Mouse (Mus musculus) neural tube, embryonic 13.5 days (tissue): ENCODE data around the gene Spata7. TPM values are rescaled to one million over a fixed set of nuclear protein-coding genes. Genes with fewer than 3 reads are reported as not detected.
"Not testable (repeated sequence)": the region's sequence is repeated elsewhere in the genome, so short reads cannot be mapped to it uniquely, and the experiment has no call there.

Source experiments
- ATAC-seq: fragments of 200-750 bp; cut with Nextera tagmentation; 2 replicates; pipeline ENCODE4 v1.8.0; 2017; ENCODE audit warnings: low read depth, mild to moderate bottlenecking, moderate TSS enrichment, moderate library complexity
- H3K27ac ChIP-seq: fragments of 300-500 bp; sonication (generic); replicated peaks from 2 replicates; pipeline ENCODE4 v1.5.1; 2015; ENCODE audit warnings: moderate library complexity, mild to moderate bottlenecking, inconsistent platforms
- H3K27me3 ChIP-seq: fragments of 300-500 bp; sonication (generic); 2 replicates; pipeline ENCODE4 v1.6.1; 2015; ENCODE audit warnings: mild to moderate bottlenecking, inconsistent platforms
- H3K36me3 ChIP-seq: fragments of 300-500 bp; sonication (generic); 2 replicates; pipeline ENCODE4 v1.6.1; 2015; ENCODE audit warnings: mild to moderate bottlenecking, inconsistent platforms
- H3K4me1 ChIP-seq: fragments of 300-500 bp; sonication (generic); replicated peaks from 2 replicates; pipeline ENCODE4 v1.6.1; 2015; ENCODE audit warnings: inconsistent platforms
- H3K4me2 ChIP-seq: fragments of 300-500 bp; sonication (generic); 2 replicates; pipeline ENCODE4 v1.6.1; 2015; ENCODE audit warnings: inconsistent platforms, mild to moderate bottlenecking, moderate library complexity
- H3K4me3 ChIP-seq: fragments of 300-500 bp; sonication (generic); 2 replicates; pipeline ENCODE4 v1.5.1; 2015; ENCODE audit warnings: mild to moderate bottlenecking, inconsistent platforms
- H3K9ac ChIP-seq: fragments of 300-500 bp; sonication (generic); 2 replicates; pipeline ENCODE4 v1.6.1; 2015; ENCODE audit warnings: moderate library complexity, mild to moderate bottlenecking, inconsistent platforms
- H3K9me3 ChIP-seq: fragments of 300-500 bp; sonication (generic); 2 replicates; pipeline ENCODE4 v1.6.1; 2016; ENCODE audit warnings: inconsistent platforms
- WGBS: fragments of 180-500 bp; shearing (Covaris S2); methylation state at CpG from one replicate; pipeline ENCODE4 v1.1.7; 2015; 5-methylcytosine and 5-hydroxymethylcytosine counted together
- polyA plus RNA-seq: library from polyadenylated mRNA; unstranded; fragments of >200 nt; fragmentation: Nextera tagmentation; extraction: Ambion mirVana; gene quantifications from 2 replicates; pipeline ENCODE4 v1.2.1, GENCODE M21; 2015

Spata7 gene
- polyA plus RNA-seq, 1 experiment from 2014 or later = 27.6 TPM

DNA sequence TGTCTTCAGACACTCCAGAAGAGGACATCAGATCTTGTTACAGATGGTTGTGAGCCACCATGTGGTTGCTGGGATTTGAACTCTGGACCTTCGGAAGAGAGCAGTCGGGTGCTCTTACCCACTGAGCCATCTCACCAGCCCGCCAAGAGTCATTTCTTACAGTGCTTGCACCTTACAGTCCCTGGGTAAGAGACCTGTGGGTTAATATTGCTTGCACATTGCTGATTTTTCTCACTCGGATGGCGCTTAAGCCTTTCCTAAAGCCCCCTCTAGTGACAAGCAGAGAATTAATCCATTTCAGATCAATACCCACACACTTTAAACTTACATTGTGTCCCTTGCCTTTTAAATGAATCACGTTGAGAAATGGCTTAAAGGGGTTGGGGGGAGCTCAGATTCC is 7.0 kb upstream of the Spata7 start:
- not testable (repeated sequence) for H3K27ac ChIP-seq, H3K4me1 ChIP-seq, H3K9ac ChIP-seq, H3K4me3 ChIP-seq, H3K36me3 ChIP-seq, H3K9me3 ChIP-seq, H3K27me3 ChIP-seq, H3K4me2 ChIP-seq
- ATAC-seq = peak; percentile 56
- 36% methylated on average over 6 of the region's 6 CpGs for WGBS

- not testable (repeated sequence) for H3K4me3 ChIP-seq, H3K4me1 ChIP-seq, H3K27ac ChIP-seq, H3K9me3 ChIP-seq, H3K9ac ChIP-seq, H3K36me3 ChIP-seq, ATAC-seq, H3K27me3 ChIP-seq, H3K4me2 ChIP-seq
- 84% methylated on average over 10 of the region's 10 CpGs for WGBS
Measured at GRCm38 (mm10) chr12:98623266-98623665, 4.7 kb upstream of the Spata7 start.

GRCm38 (mm10) chr12:98628260-98628970 is 458 bp downstream of the Spata7 start:
- peaks cover 13% of the 10 kb centered on the region; the same call in 1 of the 2 replicates for H3K36me3 ChIP-seq
- H3K9ac ChIP-seq = peak overlapping the region; percentile 80
- peak; percentile 87 for ATAC-seq
- H3K9me3 ChIP-seq = no peaks in the 10 kb centered on the region; the same call in 1 of the 2 replicates
- peaks cover 17% of the 10 kb centered on the region for H3K4me1 ChIP-seq
- peak overlapping the region; percentile 67 for H3K4me2 ChIP-seq
- WGBS = 2% methylated on average over 16 of the region's 16 CpGs
- no peaks in the 10 kb centered on the region for H3K27me3 ChIP-seq
- H3K4me3 ChIP-seq = peak overlapping the region; percentile 84
- H3K27ac ChIP-seq = peak overlapping the region; percentile 75

- H3K4me3 ChIP-seq = no peak overlapping the region
- ATAC-seq = no peak
Measured at GRCm38 (mm10) chr12:98644852-98645251, 16.9 kb downstream of the Spata7 start.

DNA sequence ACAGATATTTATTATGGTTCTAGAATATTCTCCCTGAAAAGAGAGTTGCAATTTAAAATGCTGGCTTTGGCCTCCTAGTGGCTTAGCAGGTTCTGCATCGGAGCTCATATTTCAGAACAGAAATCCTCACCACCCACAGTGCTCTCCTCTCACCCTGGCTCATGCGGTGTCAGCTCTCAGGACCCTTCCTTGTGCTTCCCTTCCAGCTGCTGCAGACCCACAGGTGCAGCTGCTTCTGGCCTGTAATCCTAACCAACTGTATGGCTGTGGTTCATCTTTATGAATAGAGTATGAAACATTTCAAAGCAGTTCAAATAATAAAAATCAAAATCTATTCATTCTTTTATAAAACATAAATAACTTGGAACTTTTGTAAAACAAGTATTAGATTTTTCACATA is 28.9 kb downstream of the Spata7 start:
- Histone ChIP-seq H3K27me3 (no peaks in the 10 kb centered on the region), H3K27ac (no peak overlapping the region), H3K4me3 (no peak overlapping the region), H3K9ac (no peak overlapping the region), H3K36me3 (peaks cover 44% of the 10 kb centered on the region), H3K4me1 (no peaks in the 10 kb centered on the region), H3K4me2 (no peak overlapping the region), H3K9me3 (no peaks in the 10 kb centered on the region)
- no peak for ATAC-seq
- 68% methylated on average over 2 of the region's 2 CpGs for WGBS

More at GRCm38 (mm10) chr12:98644852-98645251, 16.9 kb downstream of the Spata7 start:
- H3K9me3 ChIP-seq = no peaks in the 10 kb centered on the region
- H3K27ac ChIP-seq = no peak overlapping the region
- no peaks in the 10 kb centered on the region for H3K4me1 ChIP-seq
- no peak overlapping the region for H3K4me2 ChIP-seq
- no peak overlapping the region for H3K9ac ChIP-seq
- H3K27me3 ChIP-seq = no peaks in the 10 kb centered on the region
- H3K36me3 ChIP-seq = peaks cover 21% of the 10 kb centered on the region; the same call in 1 of the 2 replicates

GRCm38 (mm10) chr12:98662617-98663016 is 34.7 kb downstream of the Spata7 start:
- Histone ChIP-seq H3K27me3 (no peaks in the 10 kb centered on the region), H3K27ac (no peak overlapping the region), H3K4me2 (no peak overlapping the region), H3K36me3 (peaks cover 49% of the 10 kb centered on the region), H3K9me3 (no peaks in the 10 kb centered on the region), H3K4me3 (no peak overlapping the region), H3K4me1 (no peaks in the 10 kb centered on the region), H3K9ac (no peak overlapping the region)
- no peak for ATAC-seq
- WGBS = 93% methylated on average over 7 of the region's 7 CpGs

DNA sequence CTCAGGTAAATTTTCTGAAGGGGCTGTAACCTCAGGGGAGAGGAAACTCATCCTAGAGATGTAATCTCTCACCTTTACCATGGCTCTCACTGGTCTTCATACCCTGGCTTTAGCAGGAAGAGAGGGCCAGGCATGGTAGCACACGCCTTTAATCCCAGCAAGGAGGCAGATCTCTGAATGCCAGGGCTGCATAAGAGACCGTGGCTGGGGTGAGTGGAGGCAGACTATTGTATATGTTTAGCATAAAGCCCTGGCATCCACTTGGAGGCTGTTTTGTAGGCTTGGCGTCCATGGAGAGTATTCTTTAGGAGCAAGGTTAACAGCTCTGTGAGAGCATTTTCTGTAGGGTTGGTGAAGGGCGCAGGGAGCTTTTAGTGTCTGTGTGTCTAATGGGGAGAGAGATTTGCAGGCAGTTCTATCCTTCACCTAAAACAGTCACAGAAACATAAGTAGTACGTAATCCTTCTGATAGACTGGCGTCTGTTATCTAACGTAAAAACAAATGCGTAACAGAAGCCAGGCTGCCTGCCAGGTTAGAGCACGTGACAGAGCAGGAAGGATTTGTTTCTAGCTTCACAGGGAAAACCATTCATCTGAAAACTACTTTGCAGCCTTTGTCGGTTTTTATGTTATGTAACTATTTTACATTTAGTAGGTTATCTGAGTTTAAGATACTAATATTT is 40.3 kb downstream of the Spata7 start:
- no peak overlapping the region for H3K4me3 ChIP-seq
- H3K9me3 ChIP-seq = no peaks in the 10 kb centered on the region
- no peaks in the 10 kb centered on the region for H3K27me3 ChIP-seq
- H3K9ac ChIP-seq = no peak overlapping the region
- no peak overlapping the region for H3K4me2 ChIP-seq
- H3K36me3 ChIP-seq = peaks cover 41% of the 10 kb centered on the region
- 83% methylated on average over 10 of the region's 10 CpGs for WGBS
- H3K4me1 ChIP-seq = no peaks in the 10 kb centered on the region
- H3K27ac ChIP-seq = no peak overlapping the region
- ATAC-seq = no peak

DNA sequence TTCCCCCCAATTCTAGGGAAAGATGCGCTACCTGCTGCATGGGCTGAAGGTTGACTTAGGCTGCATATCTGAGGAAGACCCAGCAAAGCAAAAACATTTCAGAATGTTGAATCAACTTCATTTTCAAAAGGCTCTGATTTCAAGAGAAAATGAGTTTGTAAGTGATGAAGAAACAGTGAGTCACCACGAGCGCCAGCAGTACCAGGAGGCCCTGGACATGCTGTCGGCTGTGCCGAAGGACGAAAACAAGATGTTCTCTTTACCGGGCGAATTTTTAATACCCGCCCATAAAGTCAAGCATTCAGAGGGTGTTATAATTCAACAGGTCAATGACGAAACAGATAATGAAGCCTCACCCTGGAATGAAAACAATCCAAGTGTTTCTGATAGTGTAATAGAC is 41.1 kb downstream of the Spata7 start:
- peaks cover 35% of the 10 kb centered on the region for H3K36me3 ChIP-seq
- WGBS = 93% methylated on average over 10 of the region's 10 CpGs
- no peak overlapping the region for H3K9ac ChIP-seq
- H3K4me1 ChIP-seq = no peaks in the 10 kb centered on the region
- H3K4me2 ChIP-seq = no peak overlapping the region
- no peak overlapping the region for H3K4me3 ChIP-seq
- ATAC-seq = no peak
- no peaks in the 10 kb centered on the region for H3K27me3 ChIP-seq
- no peaks in the 10 kb centered on the region for H3K9me3 ChIP-seq
- no peak overlapping the region for H3K27ac ChIP-seq

DNA sequence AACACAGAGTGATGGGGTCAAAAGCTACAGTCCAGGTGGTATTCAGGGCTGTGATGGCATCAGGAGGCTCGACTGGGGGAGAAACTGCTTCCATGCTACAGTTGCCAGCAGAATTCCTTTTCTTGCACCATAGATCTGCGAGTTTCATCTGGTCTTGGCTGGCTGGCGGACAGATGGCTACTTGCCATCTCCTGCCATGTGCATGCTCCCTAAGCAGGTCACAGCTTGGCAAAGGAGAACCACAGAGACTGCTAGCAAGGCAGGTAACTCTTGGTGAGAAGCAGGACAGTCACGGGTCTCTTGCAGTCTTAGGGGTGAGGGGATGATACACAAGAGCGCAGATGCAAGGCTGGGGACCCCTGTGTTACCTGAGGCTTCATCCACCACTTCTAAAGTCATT is 41.9 kb downstream of the Spata7 start:
- Histone ChIP-seq H3K36me3 (peaks cover 31% of the 10 kb centered on the region), H3K9ac (no peak overlapping the region), H3K27me3 (no peaks in the 10 kb centered on the region), H3K4me2 (no peak overlapping the region), H3K27ac (no peak overlapping the region), H3K4me3 (no peak overlapping the region), H3K4me1 (no peaks in the 10 kb centered on the region), H3K9me3 (no peaks in the 10 kb centered on the region)
- WGBS = 90% methylated on average over 5 of the region's 5 CpGs
- ATAC-seq = no peak

DNA sequence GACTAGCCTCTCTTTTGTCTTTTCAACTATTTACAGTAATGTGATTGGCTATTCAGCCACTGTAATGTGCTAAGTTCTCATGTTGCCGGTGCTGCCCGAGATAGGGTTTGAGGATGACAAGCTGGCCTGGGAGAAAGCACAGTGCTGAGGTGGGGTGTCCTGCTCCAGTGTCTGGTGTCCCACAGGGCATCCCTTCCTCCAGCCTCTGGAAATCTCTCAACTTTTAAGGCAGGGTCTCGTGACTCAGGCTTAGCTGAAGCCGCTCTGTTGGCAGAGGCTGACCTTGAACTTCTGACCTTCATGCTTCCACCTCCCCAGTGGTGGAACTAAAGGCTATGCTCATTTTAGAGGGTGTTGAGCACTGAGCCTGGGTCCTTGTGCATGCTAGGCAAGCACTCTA is 42.5 kb downstream of the Spata7 start:
- Histone ChIP-seq H3K27me3 (no peaks in the 10 kb centered on the region), H3K4me3 (no peak overlapping the region), H3K9me3 (no peaks in the 10 kb centered on the region), H3K36me3 (peaks cover 27% of the 10 kb centered on the region), H3K4me1 (no peaks in the 10 kb centered on the region), H3K4me2 (no peak overlapping the region), H3K9ac (no peak overlapping the region), H3K27ac (no peak overlapping the region)
- no peak for ATAC-seq
- WGBS = 86% methylated on average over 4 of the region's 4 CpGs

GRCm38 (mm10) chr12:98673879-98674278 is 45.9 kb downstream of the Spata7 start:
- no peak overlapping the region for H3K4me2 ChIP-seq
- no peak overlapping the region for H3K9ac ChIP-seq
- 63% methylated on average over 6 of the region's 6 CpGs for WGBS
- H3K9me3 ChIP-seq = no peaks in the 10 kb centered on the region
- H3K36me3 ChIP-seq = peaks cover 31% of the 10 kb centered on the region
- no peaks in the 10 kb centered on the region for H3K4me1 ChIP-seq
- H3K27ac ChIP-seq = no peak overlapping the region
- ATAC-seq = no peak
- no peaks in the 10 kb centered on the region for H3K27me3 ChIP-seq
- H3K4me3 ChIP-seq = no peak overlapping the region

GRCm38 (mm10) chr12:98674627-98675143 is 46.7 kb downstream of the Spata7 start:
- Histone ChIP-seq H3K27me3 (no peaks in the 10 kb centered on the region), H3K4me1 (no peaks in the 10 kb centered on the region), H3K9me3 (no peaks in the 10 kb centered on the region), H3K27ac (0 out of 2 replicates have a peak overlapping the region, but pooled peaks have one; percentile 39), H3K4me3 (peak overlapping the region; percentile 26; the same call in 1 of the 2 replicates), H3K4me2 (peak overlapping the region; percentile 46), H3K36me3 (peaks cover 30% of the 10 kb centered on the region), H3K9ac (0 out of 2 replicates have a peak overlapping the region, but pooled peaks have one; percentile 9)
- WGBS = 9% methylated on average over 9 of the region's 9 CpGs
- peak; percentile 92 for ATAC-seq
